Mouse (Mus musculus) left cerebral cortex, adult 8-10 months (tissue): ENCODE measurements at regions not wholly inside any gene's neighbourhood (a gene's known extent, or its start where the extent isn't known, plus 50 kb on each side); places are given as distances from the start of the nearest gene placed in this dataset.

Experiments
- DNase-seq, 2 experiments: peaks; one replicate each; pipeline ENCODE4 v3.0.0; 2022; ENCODE audit warnings: low spot score in 2 of 2

- no peak for DNase-seq
Observed at GRCm38 (mm10) chr5:73729646-73730045, 78.5 kb downstream of the Spata18 start.

- no peak for DNase-seq
Observed at GRCm38 (mm10) chr5:73731423-73731822, 80.2 kb downstream of the Spata18 start.

- DNase-seq: no peak
Observed at GRCm38 (mm10) chr5:73731991-73732565, 80.9 kb downstream of the Spata18 start.

DNA sequence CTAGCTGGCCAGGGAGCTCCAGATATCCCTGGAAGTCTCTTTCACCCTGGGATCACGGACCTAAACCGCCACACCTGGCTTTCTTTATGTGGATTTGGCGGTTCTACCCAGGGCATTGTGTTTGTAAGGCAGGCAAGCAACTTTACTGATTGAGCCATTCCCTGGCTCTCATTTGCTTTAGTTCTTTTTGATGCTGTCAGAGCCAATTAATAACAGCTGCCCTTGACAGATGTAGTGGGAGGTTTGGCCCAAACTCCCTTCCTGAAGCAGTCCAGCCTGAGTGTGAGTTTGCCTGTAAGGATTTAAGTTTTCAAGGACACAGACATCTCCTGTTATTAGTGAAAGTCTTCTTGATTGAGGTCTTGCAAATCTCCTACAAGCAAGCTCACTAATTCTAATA lies 89.6 kb downstream of the Spata18 start:
- DNase-seq: no peak

DNA sequence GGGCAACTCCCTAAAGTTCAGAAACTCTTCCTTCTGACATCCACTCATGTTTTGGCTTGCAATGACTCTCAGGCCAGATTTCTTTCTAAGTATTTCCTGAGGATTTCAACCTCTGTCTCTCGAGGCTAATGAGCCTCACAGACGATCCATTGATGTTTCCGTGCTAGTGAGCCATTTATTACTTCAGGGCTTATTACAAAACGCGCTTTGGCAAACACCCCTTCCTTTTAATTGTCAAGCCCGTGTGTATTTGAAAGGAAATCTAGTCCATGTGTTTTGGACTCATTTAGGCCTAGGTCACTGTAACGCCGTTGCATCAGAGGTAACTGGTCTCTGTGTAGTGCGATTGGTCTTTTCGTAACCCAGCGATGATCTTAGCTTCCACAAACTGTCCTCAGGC lies 90.3 kb downstream of the Spata18 start:
- DNase-seq: no peak

DNA sequence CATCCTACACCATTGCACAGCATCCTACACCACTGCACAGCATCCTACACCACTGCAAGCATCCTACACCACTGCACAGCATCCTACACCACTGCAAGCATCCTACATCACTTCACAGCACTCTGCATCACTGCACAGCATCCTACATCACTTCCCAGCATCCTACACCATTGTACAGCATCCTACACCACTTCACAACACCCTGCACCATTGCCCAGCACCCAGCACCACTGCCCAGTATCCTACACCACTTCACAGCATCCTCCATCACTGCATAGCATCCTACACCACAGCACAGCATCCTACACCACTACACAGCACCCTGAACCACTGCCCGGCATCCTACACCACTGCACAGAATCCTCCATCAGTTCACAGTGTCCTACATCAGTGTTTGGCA lies 92.8 kb downstream of the Spata18 start:
- DNase-seq: no peak

- DNase-seq: no peak
Observed at GRCm38 (mm10) chr5:73749791-73750190, 98.6 kb downstream of the Spata18 start.

GRCm38 (mm10) chr5:73752225-73752644 lies 101.1 kb downstream of the Spata18 start:
- DNase-seq: no peak

DNA sequence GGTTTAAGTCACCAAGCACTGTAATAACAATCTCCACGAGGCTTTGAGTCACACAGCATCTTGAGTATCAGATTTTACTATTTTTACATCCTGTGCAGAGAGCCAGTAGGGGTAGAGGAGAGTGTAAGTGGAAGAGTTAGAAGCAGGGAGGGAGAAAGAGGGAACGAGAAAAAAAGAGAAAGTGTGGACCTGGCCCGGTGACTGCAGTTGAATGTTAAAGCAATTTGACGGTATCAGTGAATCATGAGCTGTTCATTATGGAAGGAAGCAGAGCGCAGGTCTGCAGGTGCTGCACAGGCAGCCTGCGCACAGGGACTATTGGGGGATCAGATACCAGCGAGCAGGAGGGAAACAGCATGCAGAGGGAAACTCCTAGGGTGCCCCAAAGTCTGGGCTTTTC lies 102.6 kb downstream of the Spata18 start:
- no peak for DNase-seq

- DNase-seq: no peak
Observed at GRCm38 (mm10) chr5:73758534-73758933, 107.4 kb downstream of the Spata18 start.

GRCm38 (mm10) chr5:73761236-73761635 lies 110.1 kb downstream of the Spata18 start:
- DNase-seq: no peak

GRCm38 (mm10) chr5:73761709-73762108 lies 110.5 kb downstream of the Spata18 start:
- peak; percentile 37 to 80 for DNase-seq

GRCm38 (mm10) chr5:73764226-73764625 lies 113.0 kb downstream of the Spata18 start:
- no peak for DNase-seq

DNA sequence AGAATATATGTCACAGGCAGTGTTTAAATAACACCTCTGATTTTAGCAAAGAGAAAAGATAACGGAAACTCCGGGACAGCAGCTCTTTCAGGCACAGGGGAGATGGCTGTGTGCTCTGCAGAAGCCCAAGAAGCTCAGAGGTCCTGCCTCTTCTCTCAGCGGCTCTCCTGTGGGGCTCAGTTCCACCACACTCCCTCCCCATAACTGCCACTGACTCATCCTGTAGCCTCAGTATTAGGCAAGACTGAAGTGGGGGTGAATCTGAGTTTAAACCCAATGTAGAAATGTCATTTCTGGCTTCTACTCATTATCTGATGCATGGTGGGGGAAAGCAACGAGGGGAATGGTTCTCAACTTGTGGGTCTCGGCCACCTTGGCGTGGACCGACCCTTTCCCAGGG lies 114.3 kb downstream of the Spata18 start:
- DNase-seq: no peak

DNA sequence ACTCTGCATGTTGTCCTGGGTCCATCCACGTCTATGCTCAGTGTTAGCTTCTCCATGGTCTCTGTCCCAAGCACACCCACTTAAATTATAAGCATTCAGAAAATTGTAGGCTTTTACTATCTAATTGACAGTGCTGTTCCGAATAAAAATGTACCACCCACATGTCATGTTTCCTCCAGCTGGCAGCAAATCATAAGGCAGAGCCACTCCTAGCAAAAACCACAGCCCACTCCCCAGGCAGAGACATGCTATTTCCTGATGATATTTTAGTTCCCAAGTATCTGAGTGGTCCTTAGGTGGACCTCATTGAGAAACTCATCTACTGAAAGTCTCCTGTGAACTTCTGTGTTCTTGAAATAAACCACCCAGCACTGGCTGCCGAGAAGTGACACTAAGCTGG lies 117.1 kb downstream of the Spata18 start:
- DNase-seq: no peak

- DNase-seq: no peak
Observed at GRCm38 (mm10) chr5:73775775-73776548, 124.8 kb downstream of the Spata18 start.

GRCm38 (mm10) chr5:73777282-73777921 lies 126.2 kb downstream of the Spata18 start:
- DNase-seq: peak in 1 of 2 experiments; percentile 9

DNA sequence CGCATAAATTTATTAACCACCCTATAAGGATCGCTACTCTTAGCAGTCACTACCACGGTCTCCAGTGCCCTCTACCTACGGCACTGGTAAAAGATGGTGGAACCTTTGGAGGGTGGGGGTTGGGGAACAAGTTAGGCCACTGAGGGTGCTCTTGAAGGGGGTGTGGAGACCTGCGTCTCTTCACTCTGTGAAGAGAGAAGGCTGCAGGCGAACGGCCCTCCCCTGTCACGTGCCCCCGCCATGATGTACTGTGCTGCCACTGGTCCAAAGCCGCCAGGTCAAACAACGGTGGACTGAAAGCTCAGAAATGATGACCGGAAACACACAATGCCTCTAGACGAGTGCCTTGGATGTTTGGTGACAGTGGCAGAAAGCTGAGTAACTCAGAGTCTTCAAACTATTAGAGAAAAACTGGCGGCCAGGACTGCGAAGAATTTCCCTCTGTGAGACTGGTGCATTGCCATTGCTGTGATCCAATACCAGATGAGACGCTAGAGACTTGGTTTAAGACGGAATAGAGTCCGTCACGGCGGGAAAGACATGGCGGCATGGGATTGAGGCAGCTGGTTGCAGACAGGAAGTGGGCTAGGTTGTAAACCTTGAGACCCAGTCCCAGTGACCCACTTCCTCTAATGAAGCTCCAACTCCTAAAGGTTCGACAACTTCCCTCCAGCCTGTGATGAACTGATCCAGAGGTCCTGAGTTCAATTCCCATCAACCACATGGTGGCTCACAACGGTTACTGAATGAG lies 130.2 kb downstream of the Spata18 start:
- DNase-seq: no peak

- no peak for DNase-seq
Observed at GRCm38 (mm10) chr5:73782214-73783091, 131.3 kb downstream of the Spata18 start.

GRCm38 (mm10) chr5:73787275-73787674 lies 136.1 kb downstream of the Spata18 start:
- DNase-seq: no peak

- no peak for DNase-seq
Observed at GRCm38 (mm10) chr5:73792216-73792615, 141.0 kb downstream of the Spata18 start.
